Mouse (Mus musculus) forebrain, embryonic 16.5 days (tissue): ENCODE results near the gene Shmt1. TPM values are rescaled to one million over a fixed set of nuclear protein-coding genes. Genes with fewer than 3 reads are reported as not detected.

Source experiments
- ATAC-seq: fragments of 200-750 bp; cut with Nextera tagmentation; 2 replicates; pipeline ENCODE4 v1.8.0; 2017; ENCODE audit warnings: mild to moderate bottlenecking, moderate library complexity
- H3K27ac ChIP-seq: fragments of 300-500 bp; sonication (generic); 2 replicates; pipeline ENCODE4 v1.5.1; 2014; ENCODE audit warnings: low read length, control low read depth
- H3K27me3 ChIP-seq: fragments of 300-500 bp; sonication (generic); replicated peaks from 2 replicates; pipeline ENCODE4 v1.6.1; 2014; ENCODE audit warnings: low read length; ENCODE audit not compliant: control insufficient read depth, insufficient read depth
- H3K36me3 ChIP-seq: fragments of 300-500 bp; sonication (generic); 2 replicates; pipeline ENCODE4 v1.6.1; 2014; ENCODE audit not compliant: control insufficient read depth, insufficient read depth
- H3K4me1 ChIP-seq: fragments of 300-500 bp; sonication (generic); replicated peaks from 2 replicates; pipeline ENCODE4 v1.6.1; 2014; ENCODE audit warnings: low read length; ENCODE audit not compliant: control insufficient read depth, insufficient read depth
- H3K4me2 ChIP-seq: fragments of 300-500 bp; sonication (generic); 2 replicates; pipeline ENCODE4 v1.6.1; 2014; ENCODE audit warnings: mild to moderate bottlenecking, low read length, control low read depth
- H3K4me3 ChIP-seq: fragments of 300-500 bp; sonication (generic); replicated peaks from 2 replicates; pipeline ENCODE4 v1.5.1; 2014; ENCODE audit warnings: mild to moderate bottlenecking, low read length, control low read depth
- H3K9ac ChIP-seq: fragments of 300-500 bp; sonication (generic); replicated peaks from 2 replicates; pipeline ENCODE4 v1.6.1; 2014; ENCODE audit warnings: low read depth, low read length, control low read depth
- H3K9me3 ChIP-seq: fragments of 300-500 bp; sonication (generic); 2 replicates; pipeline ENCODE4 v1.6.1; 2016; ENCODE audit warnings: low read length; ENCODE audit not compliant: control insufficient read depth
- WGBS: fragments of 180-500 bp; shearing (Covaris S2); extraction: QIAGEN DNeasy Blood & Tissue Kit; methylation state at CpG from one replicate; pipeline ENCODE4 v1.1.7; 2014; 5-methylcytosine and 5-hydroxymethylcytosine counted together
- polyA plus RNA-seq: library from polyadenylated mRNA; unstranded; fragments of >200 nt; fragmentation: Nextera tagmentation; extraction: Ambion mirVana; gene quantifications from 2 replicates; pipeline ENCODE4 v1.2.1, GENCODE M21; 2015

The Shmt1 gene
- polyA plus RNA-seq, 1 experiment from 2014 or later, result 14.9 TPM

GRCm38 (mm10) chr11:60755570-60755969 lies 55.9 kb downstream of the Shmt1 start:
- H3K9me3 ChIP-seq, result no peaks in the 10 kb centered on the region
- no peak for ATAC-seq
- no peak overlapping the region for H3K9ac ChIP-seq
- peaks cover 11% of the 10 kb centered on the region for H3K36me3 ChIP-seq
- no peaks in the 10 kb centered on the region for H3K27me3 ChIP-seq
- WGBS, result 95% methylated on average over 7 of the region's 7 CpGs
- H3K27ac ChIP-seq, result no peak overlapping the region
- H3K4me1 ChIP-seq, result no peaks in the 10 kb centered on the region
- no peak overlapping the region for H3K4me2 ChIP-seq
- H3K4me3 ChIP-seq, result no peak overlapping the region

- H3K27ac ChIP-seq, result no peak overlapping the region
- peaks cover 16% of the 10 kb centered on the region for H3K36me3 ChIP-seq
- H3K27me3 ChIP-seq, result no peaks in the 10 kb centered on the region
- no peak overlapping the region for H3K9ac ChIP-seq
- WGBS, result 70% methylated on average over 3 of the region's 3 CpGs
- H3K4me3 ChIP-seq, result no peak overlapping the region
- ATAC-seq, result no peak
- H3K4me2 ChIP-seq, result no peak overlapping the region
- no peaks in the 10 kb centered on the region for H3K9me3 ChIP-seq
- H3K4me1 ChIP-seq, result no peaks in the 10 kb centered on the region
Measured at GRCm38 (mm10) chr11:60740321-60740720, 71.2 kb downstream of the Shmt1 start.

Other genes starting within 250 kb of the Shmt1 start
- gene Llgl1, start 112.0 kb downstream of the Shmt1 start, polyA plus RNA-seq, result 78.7 and 86.9 TPM in 2 replicates
- 82.9 and 85.7 TPM in 2 replicates for gene Flii, start 84.5 kb downstream of the Shmt1 start, polyA plus RNA-seq
- 25.5 and 25.7 TPM in 2 replicates for gene Mief2, start 83.3 kb downstream of the Shmt1 start, polyA plus RNA-seq
- 11.5 and 12.2 TPM in 2 replicates for gene Top3a, start 34.4 kb downstream of the Shmt1 start, polyA plus RNA-seq
- 7.0 and 7.8 TPM in 2 replicates for gene Smcr8, start 34.2 kb downstream of the Shmt1 start, polyA plus RNA-seq
- 29.5 and 34.5 TPM in 2 replicates for gene Dhrs7b, start 18.9 kb upstream of the Shmt1 start, polyA plus RNA-seq
- gene Tmem11, start 67.6 kb upstream of the Shmt1 start, polyA plus RNA-seq, result 56.6 and 61.2 TPM in 2 replicates
- gene Natd1, start 103.0 kb upstream of the Shmt1 start, polyA plus RNA-seq, result 32.5 and 35.0 TPM in 2 replicates
- gene Map2k3, start 120.3 kb upstream of the Shmt1 start, polyA plus RNA-seq, result 33.6 and 38.1 TPM in 2 replicates
- 0.92 and 1.6 TPM in 2 replicates for gene Kcnj12, start 210.8 kb upstream of the Shmt1 start, polyA plus RNA-seq